Mouse (Mus musculus): ENCODE results near the gene 1700003H04Rik. TPM values are rescaled to one million over a fixed set of nuclear protein-coding genes. Genes with fewer than 3 reads are reported as not detected.

The 1700003H04Rik gene
- polyA plus RNA-seq (2015; fragmentation: Nextera tagmentation; extraction: Ambion mirVana): not detected in 2 replicates

DNA sequence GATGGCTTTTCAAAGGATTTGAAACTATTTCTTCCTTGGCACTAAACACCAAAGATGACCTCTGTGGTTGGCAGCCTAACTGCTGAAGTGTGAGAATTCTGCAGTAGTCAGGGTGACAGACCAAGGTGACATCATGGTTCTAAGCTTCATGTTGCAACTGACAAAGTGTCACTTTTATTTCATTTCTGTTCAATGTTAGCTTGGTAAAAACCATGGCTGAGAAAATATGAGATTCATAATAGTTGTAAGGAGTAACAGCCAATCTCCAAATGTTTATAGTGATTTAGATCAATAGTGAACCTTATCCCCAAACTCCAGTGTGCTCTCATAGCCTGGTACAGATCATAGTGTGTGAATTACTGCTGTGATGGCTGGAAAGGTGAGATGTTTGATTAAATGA, at the start of gene 1700003H04Rik:
Gene 1700003H04Rik, minus strand, starts transcription at position 101 of the 400 bp plus-strand sequence.
- H3K9ac ChIP-seq: no peak within 1 kb of the TSS
- H3K4me1 ChIP-seq: no peaks in the 10 kb centered on the region
- no peaks in the 10 kb centered on the region for H3K9me3 ChIP-seq (replicated peaks)
- H3K4me2 ChIP-seq: no peak within 1 kb of the TSS
- ATAC-seq (replicated peaks; ENCODE audit: low FRiP score): no peak
- H3K27me3 ChIP-seq: no peaks in the 10 kb centered on the region
- no peaks in the 10 kb centered on the region for H3K36me3 ChIP-seq
- H3K4me3 ChIP-seq (replicated peaks): no peak within 1 kb of the TSS
- no peak within 1 kb of the TSS for H3K27ac ChIP-seq

DNA sequence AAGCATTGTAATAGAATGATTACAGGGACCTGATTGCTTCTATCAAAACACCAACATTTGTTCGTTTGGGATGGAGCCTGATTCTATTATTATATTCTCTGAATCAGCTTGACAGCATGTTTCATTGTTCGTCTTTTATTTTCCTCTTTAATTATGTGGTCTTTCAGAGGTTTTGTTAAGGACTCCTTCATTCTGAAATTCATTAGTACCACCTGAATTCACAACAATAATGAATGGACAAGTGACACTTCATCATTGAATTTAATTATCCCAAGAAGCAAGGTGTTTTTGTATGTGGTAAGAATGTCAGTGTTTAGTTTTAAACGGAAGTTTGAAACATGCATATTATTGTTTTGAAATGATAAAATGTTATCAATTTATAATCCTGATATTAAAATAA, 42.1 kb upstream of the 1700003H04Rik start:
- Histone ChIP-seq H3K4me1 (no peaks in the 10 kb centered on the region), H3K9me3 (replicated peaks) (no peaks in the 10 kb centered on the region), H3K4me2 (no peak overlapping the region), H3K27me3 (no peaks in the 10 kb centered on the region), H3K9ac (no peak overlapping the region), H3K36me3 (no peaks in the 10 kb centered on the region), H3K4me3 (replicated peaks) (no peak overlapping the region), H3K27ac (no peak overlapping the region)
- 75% methylated on average over 3 of the region's 3 CpGs for WGBS
- no peak for ATAC-seq (replicated peaks; ENCODE audit: low FRiP score)

GRCm38 (mm10) chr3:124613287-124613686, 32.4 kb upstream of the 1700003H04Rik start:
- 67% methylated on average over 1 of the region's 1 CpGs for WGBS

DNA sequence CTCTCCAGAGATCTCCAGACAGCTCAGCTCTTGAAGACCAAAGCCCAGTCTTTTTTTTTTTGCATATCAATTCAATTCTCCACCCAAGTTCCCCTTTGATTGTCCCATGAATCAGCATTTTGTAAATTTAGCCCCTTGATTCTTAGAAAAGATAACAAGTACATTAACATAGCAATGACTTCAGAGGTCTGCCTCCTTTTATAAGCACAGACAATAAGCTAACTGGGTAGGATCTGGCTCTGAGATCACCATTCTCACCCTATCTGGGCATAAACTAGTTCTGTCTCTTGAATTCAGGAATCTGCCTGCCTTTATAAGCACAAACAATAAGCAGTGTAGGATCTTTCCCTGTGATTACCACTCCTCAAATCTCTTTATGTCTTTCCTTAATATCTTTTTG, 29.1 kb upstream of the 1700003H04Rik start:
- no peaks in the 10 kb centered on the region for H3K4me1 ChIP-seq
- no peaks in the 10 kb centered on the region for H3K36me3 ChIP-seq
- H3K4me3 ChIP-seq (replicated peaks): no peak overlapping the region
- no peak overlapping the region for H3K4me2 ChIP-seq
- no peak for ATAC-seq (replicated peaks; ENCODE audit: low FRiP score)
- H3K9me3 ChIP-seq (replicated peaks): no peaks in the 10 kb centered on the region
- H3K27me3 ChIP-seq: no peaks in the 10 kb centered on the region
- no peak overlapping the region for H3K27ac ChIP-seq
- no peak overlapping the region for H3K9ac ChIP-seq

More at GRCm38 (mm10) chr3:124613287-124613686, 32.4 kb upstream of the 1700003H04Rik start:
- H3K36me3 ChIP-seq: no peaks in the 10 kb centered on the region
- no peak overlapping the region for H3K4me3 ChIP-seq (replicated peaks)
- no peak overlapping the region for H3K9ac ChIP-seq
- no peaks in the 10 kb centered on the region for H3K27me3 ChIP-seq
- ATAC-seq (replicated peaks; ENCODE audit: low FRiP score): no peak
- no peaks in the 10 kb centered on the region for H3K4me1 ChIP-seq
- no peaks in the 10 kb centered on the region for H3K9me3 ChIP-seq (replicated peaks)
- H3K4me2 ChIP-seq: no peak overlapping the region
- no peak overlapping the region for H3K27ac ChIP-seq

DNA sequence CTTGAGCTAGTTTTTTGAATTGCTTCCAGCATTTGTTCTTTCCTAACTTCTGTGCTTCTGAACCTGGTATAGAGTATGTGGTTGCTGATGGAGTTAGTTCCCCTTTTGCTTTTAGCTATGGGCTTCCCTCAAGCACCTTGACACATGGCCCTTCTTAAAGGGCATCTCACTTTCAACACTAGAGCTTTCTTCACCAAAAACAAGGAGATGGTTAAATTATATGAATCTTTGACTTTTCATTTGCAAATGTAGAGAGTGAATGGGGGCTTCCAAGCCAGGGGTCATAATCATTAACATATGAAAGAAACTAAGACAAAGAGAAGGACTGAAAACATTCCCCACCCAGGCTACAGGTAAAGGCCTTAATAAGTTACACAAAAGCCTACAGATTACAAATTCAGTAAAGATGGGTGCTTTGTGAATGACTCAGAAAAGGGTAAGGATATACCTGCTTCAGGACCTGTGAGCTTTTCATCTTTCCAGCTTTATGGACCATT, 25.2 kb upstream of the 1700003H04Rik start:
- no peak for ATAC-seq (replicated peaks; ENCODE audit: low FRiP score)
- Histone ChIP-seq H3K9ac (no peak overlapping the region), H3K4me2 (no peak overlapping the region), H3K27ac (no peak overlapping the region), H3K27me3 (no peaks in the 10 kb centered on the region), H3K4me3 (replicated peaks) (no peak overlapping the region), H3K4me1 (no peaks in the 10 kb centered on the region), H3K9me3 (replicated peaks) (no peaks in the 10 kb centered on the region), H3K36me3 (no peaks in the 10 kb centered on the region)

DNA sequence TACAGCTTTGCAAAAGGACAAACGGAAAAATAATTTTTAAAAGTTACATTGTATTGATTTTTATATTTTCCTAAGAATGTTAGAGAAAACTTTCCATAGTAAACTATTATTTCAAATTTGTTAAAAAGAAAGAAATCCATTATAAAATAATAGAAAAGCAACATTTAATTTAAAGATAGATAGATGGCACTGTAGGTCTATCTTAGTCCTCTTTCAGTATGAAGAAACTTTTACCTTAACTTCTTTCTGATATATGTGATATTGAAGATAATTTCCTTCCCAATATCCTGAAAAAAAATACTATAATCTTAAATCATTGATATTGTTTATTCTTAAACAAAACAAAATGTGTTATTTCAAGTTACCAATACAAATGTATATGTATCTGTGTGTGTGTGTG, 24.6 kb upstream of the 1700003H04Rik start:
- H3K4me2 ChIP-seq: no peak overlapping the region

GRCm38 (mm10) chr3:124597789-124598188, 16.9 kb upstream of the 1700003H04Rik start:
- H3K4me3 ChIP-seq (replicated peaks): no peak overlapping the region
- H3K4me2 ChIP-seq: no peak overlapping the region
- H3K9me3 ChIP-seq (replicated peaks): no peaks in the 10 kb centered on the region
- H3K36me3 ChIP-seq: no peaks in the 10 kb centered on the region
- H3K27me3 ChIP-seq: no peaks in the 10 kb centered on the region
- H3K4me1 ChIP-seq: no peaks in the 10 kb centered on the region
- no peak overlapping the region for H3K9ac ChIP-seq
- no peak overlapping the region for H3K27ac ChIP-seq
- ATAC-seq (replicated peaks; ENCODE audit: low FRiP score): no peak

More for the DNA sequence above, 24.6 kb upstream of the 1700003H04Rik start:
- Histone ChIP-seq H3K9ac (no peak overlapping the region), H3K4me3 (replicated peaks) (no peak overlapping the region), H3K9me3 (replicated peaks) (no peaks in the 10 kb centered on the region), H3K36me3 (no peaks in the 10 kb centered on the region), H3K4me1 (no peaks in the 10 kb centered on the region), H3K27ac (no peak overlapping the region), H3K27me3 (no peaks in the 10 kb centered on the region)
- WGBS: 69% methylated on average over 1 of the region's 1 CpGs
- no peak for ATAC-seq (replicated peaks; ENCODE audit: low FRiP score)

DNA sequence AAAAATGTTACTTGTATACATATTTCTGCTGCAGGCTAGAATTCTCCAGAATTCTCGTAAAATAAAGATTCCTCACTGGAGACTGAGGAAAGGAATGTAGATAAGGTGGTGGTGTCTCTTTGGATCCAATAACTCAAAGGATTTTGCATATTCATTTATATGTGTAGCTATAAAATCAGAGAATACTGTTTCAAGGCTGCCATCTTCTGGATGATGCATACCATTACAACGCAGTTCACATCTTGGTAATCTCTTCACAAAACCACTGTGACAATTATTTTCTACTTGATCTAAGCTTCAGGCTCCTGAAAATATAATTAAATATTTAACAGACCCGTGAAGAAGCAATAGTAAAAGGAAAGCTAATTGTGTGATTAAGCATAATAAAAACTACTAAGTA, 6.6 kb upstream of the 1700003H04Rik start:
- Histone ChIP-seq H3K4me2 (no peak overlapping the region), H3K9ac (no peak overlapping the region), H3K27ac (no peak overlapping the region), H3K9me3 (replicated peaks) (no peaks in the 10 kb centered on the region), H3K36me3 (no peaks in the 10 kb centered on the region), H3K4me3 (replicated peaks) (no peak overlapping the region), H3K4me1 (no peaks in the 10 kb centered on the region), H3K27me3 (no peaks in the 10 kb centered on the region)
- 15% methylated on average over 3 of the region's 3 CpGs for WGBS
- no peak for ATAC-seq (replicated peaks; ENCODE audit: low FRiP score)

- WGBS: 87% methylated on average over 2 of the region's 2 CpGs
- H3K9ac ChIP-seq: no peak overlapping the region
- H3K36me3 ChIP-seq: no peaks in the 10 kb centered on the region
- no peak overlapping the region for H3K4me3 ChIP-seq (replicated peaks)
- H3K4me1 ChIP-seq: no peaks in the 10 kb centered on the region
- no peaks in the 10 kb centered on the region for H3K27me3 ChIP-seq
- no peaks in the 10 kb centered on the region for H3K9me3 ChIP-seq (replicated peaks)
- H3K4me2 ChIP-seq: no peak overlapping the region
- no peak for ATAC-seq (replicated peaks; ENCODE audit: low FRiP score)
- H3K27ac ChIP-seq: no peak overlapping the region
These were observed 4.9 kb upstream of the 1700003H04Rik start for GRCm38 (mm10) chr3:124585761-124586160.

DNA sequence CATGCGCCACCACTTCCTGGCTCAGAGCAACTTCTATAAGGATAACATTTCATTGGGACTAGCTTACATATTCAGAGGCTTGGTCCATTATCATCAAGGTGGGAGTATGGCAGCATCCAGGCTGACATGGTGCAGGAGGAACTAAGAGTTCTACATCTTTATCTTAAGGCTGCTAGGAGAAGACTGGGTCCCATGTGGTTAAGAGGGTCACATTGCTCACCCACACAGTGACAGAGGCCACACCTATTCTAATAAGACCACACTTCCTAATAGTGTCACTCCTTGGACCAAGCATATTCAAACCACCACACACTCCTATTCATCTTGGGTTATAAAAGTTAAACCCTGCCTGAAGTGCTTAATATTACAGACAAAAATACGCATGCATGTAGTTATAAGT, 23.6 kb downstream of the 1700003H04Rik start:
- no peak overlapping the region for H3K4me3 ChIP-seq (replicated peaks)
- no peak for ATAC-seq (replicated peaks; ENCODE audit: low FRiP score)
- H3K4me1 ChIP-seq: no peaks in the 10 kb centered on the region
- no peaks in the 10 kb centered on the region for H3K27me3 ChIP-seq
- H3K9me3 ChIP-seq (replicated peaks): no peaks in the 10 kb centered on the region
- no peak overlapping the region for H3K9ac ChIP-seq
- no peak overlapping the region for H3K4me2 ChIP-seq
- no peaks in the 10 kb centered on the region for H3K36me3 ChIP-seq
- WGBS: 92% methylated on average over 2 of the region's 2 CpGs
- no peak overlapping the region for H3K27ac ChIP-seq

DNA sequence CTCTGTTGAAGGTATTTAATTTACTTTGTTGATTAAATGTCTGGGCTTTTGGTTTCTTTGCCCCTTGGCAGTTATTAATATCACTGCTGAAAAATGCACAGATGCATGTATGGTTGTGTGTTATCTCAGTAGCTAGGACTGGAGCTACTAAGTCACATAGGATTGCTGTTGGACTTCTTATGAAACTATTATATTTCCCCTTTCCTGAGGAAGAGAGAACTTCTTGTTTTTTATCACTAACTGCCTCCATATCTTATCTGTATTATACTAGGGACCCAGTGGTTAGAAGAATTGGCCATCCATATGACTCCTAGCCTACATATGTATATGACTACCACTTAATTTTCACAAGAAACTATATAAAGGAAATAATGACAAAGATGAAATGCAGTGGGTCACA, 24.9 kb downstream of the 1700003H04Rik start:
- no peak overlapping the region for H3K27ac ChIP-seq
- H3K9me3 ChIP-seq (replicated peaks): no peaks in the 10 kb centered on the region
- no peak overlapping the region for H3K4me2 ChIP-seq
- H3K4me1 ChIP-seq: no peaks in the 10 kb centered on the region
- H3K4me3 ChIP-seq (replicated peaks): no peak overlapping the region
- ATAC-seq (replicated peaks; ENCODE audit: low FRiP score): no peak
- no peak overlapping the region for H3K9ac ChIP-seq
- no peaks in the 10 kb centered on the region for H3K27me3 ChIP-seq
- no peaks in the 10 kb centered on the region for H3K36me3 ChIP-seq

DNA sequence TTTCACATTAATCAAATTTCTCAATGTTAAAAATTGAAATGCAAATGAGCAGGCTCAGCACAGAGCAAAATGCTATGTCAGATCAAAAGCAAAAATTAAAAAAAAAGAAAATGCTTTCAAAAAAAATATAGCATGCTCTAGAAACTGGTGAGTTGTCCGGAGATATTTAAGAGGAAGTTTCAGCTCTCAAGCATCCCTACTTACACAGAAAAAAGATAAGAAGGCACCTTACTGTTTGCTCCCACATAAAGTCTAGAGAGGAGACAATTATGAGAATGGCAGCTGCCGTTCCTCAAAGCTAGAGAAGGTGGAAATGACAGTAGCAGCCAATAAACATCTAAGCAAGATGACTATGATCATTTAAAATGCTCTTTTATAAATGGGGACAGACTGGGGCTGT, 25.8 kb downstream of the 1700003H04Rik start:
- no peak overlapping the region for H3K4me3 ChIP-seq (replicated peaks)
- no peaks in the 10 kb centered on the region for H3K9me3 ChIP-seq (replicated peaks)
- H3K36me3 ChIP-seq: no peaks in the 10 kb centered on the region
- H3K27me3 ChIP-seq: no peaks in the 10 kb centered on the region
- H3K4me2 ChIP-seq: no peak overlapping the region
- H3K27ac ChIP-seq: no peak overlapping the region
- no peak for ATAC-seq (replicated peaks; ENCODE audit: low FRiP score)
- no peak overlapping the region for H3K9ac ChIP-seq
- 74% methylated on average over 2 of the region's 2 CpGs for WGBS
- no peaks in the 10 kb centered on the region for H3K4me1 ChIP-seq

DNA sequence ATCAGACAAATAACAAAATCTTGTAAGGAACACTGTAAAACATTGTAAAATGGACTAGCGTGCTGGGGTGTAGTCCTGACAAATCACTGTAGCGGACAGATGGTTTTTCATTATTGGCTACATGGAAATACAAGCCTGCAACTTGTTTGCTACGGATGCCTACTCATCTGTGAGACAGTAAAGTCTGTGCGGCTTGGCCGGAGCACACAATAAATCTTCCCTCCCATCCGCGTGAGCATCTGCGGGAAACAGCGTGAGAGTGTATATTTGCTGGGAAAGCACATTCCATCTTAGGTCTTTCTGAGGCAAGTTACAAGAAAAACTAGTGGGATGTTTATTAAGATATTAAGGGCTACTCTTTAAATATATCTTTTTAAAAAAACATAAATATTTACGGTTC, 32.0 kb downstream of the 1700003H04Rik start:
- peak; percentile 85; the same call in 1 of the 2 replicates for ATAC-seq (replicated peaks; ENCODE audit: low FRiP score)
- no peaks in the 10 kb centered on the region for H3K27me3 ChIP-seq
- no peak overlapping the region for H3K4me3 ChIP-seq (replicated peaks)
- H3K4me1 ChIP-seq: no peaks in the 10 kb centered on the region
- H3K4me2 ChIP-seq: no peak overlapping the region
- no peaks in the 10 kb centered on the region for H3K9me3 ChIP-seq (replicated peaks)
- WGBS: 34% methylated on average over 10 of the region's 10 CpGs
- no peaks in the 10 kb centered on the region for H3K36me3 ChIP-seq
- H3K27ac ChIP-seq: no peak overlapping the region
- no peak overlapping the region for H3K9ac ChIP-seq

Measured in kidney, embryonic 15.5 days (tissue).